Mouse (Mus musculus): ENCODE measurements at regions not wholly inside any gene's neighbourhood (a gene's known extent, or its start where the extent isn't known, plus 50 kb on each side); places are given as distances from the start of the nearest gene placed in this dataset. TPM values are rescaled to one million over a fixed set of nuclear protein-coding genes. Genes with fewer than 3 reads are reported as not detected.

GRCm38 (mm10) chr13:60529381-60530069 is 72.2 kb upstream of the Dapk1 start:
- no peaks in the 10 kb centered on the region for H3K27me3 ChIP-seq (ENCODE audit: low read depth, poor library complexity, severe bottlenecking)
- WGBS = 23% methylated on average over 6 of the region's 6 CpGs
- H3K4me3 ChIP-seq = no peak overlapping the region
- H3K36me3 ChIP-seq = no peaks in the 10 kb centered on the region
- peaks cover 22% of the 10 kb centered on the region for H3K4me1 ChIP-seq
- no peaks in the 10 kb centered on the region for H3K9me3 ChIP-seq (replicated peaks)
- DNase-seq (ENCODE audit: low spot score) = no peak
- H3K27ac ChIP-seq (replicated peaks) = peak overlapping the region; percentile 10; the same call in 1 of the 2 replicates

- 85% methylated on average over 8 of the region's 8 CpGs for WGBS
- Histone ChIP-seq H3K27ac (replicated peaks) (no peak overlapping the region), H3K36me3 (no peaks in the 10 kb centered on the region), H3K4me1 (peaks cover 27% of the 10 kb centered on the region), H3K27me3 (ENCODE audit: low read depth, poor library complexity, severe bottlenecking) (no peaks in the 10 kb centered on the region), H3K4me3 (no peak overlapping the region), H3K9me3 (replicated peaks) (no peaks in the 10 kb centered on the region)
- no peak for DNase-seq (ENCODE audit: low spot score)
These were observed 67.8 kb upstream of the Dapk1 start for GRCm38 (mm10) chr13:60533871-60534427.

GRCm38 (mm10) chr13:60534501-60534900 is 67.2 kb upstream of the Dapk1 start:
- Histone ChIP-seq H3K4me3 (no peak overlapping the region), H3K27ac (replicated peaks) (no peak overlapping the region; the same call in 1 of the 2 replicates), H3K4me1 (peaks cover 21% of the 10 kb centered on the region), H3K9me3 (replicated peaks) (no peaks in the 10 kb centered on the region), H3K27me3 (ENCODE audit: low read depth, poor library complexity, severe bottlenecking) (no peaks in the 10 kb centered on the region), H3K36me3 (no peaks in the 10 kb centered on the region)
- DNase-seq (ENCODE audit: low spot score) = no peak
- 50% methylated on average over 3 of the region's 3 CpGs for WGBS

- no peaks in the 10 kb centered on the region for H3K36me3 ChIP-seq
- 60% methylated on average over 7 of the region's 7 CpGs for WGBS
- no peak overlapping the region for H3K27ac ChIP-seq (replicated peaks)
- H3K4me3 ChIP-seq = no peak overlapping the region
- no peaks in the 10 kb centered on the region for H3K27me3 ChIP-seq (ENCODE audit: low read depth, poor library complexity, severe bottlenecking)
- peaks cover 16% of the 10 kb centered on the region for H3K4me1 ChIP-seq
- no peaks in the 10 kb centered on the region for H3K9me3 ChIP-seq (replicated peaks)
- DNase-seq (ENCODE audit: low spot score) = no peak
These were observed 66.7 kb upstream of the Dapk1 start for GRCm38 (mm10) chr13:60535045-60535444.

- Histone ChIP-seq H3K27me3 (ENCODE audit: low read depth, poor library complexity, severe bottlenecking) (no peaks in the 10 kb centered on the region), H3K4me3 (no peak overlapping the region), H3K4me1 (peaks cover 16% of the 10 kb centered on the region), H3K36me3 (no peaks in the 10 kb centered on the region), H3K27ac (replicated peaks) (no peak overlapping the region), H3K9me3 (replicated peaks) (no peaks in the 10 kb centered on the region)
- DNase-seq (ENCODE audit: low spot score) = no peak
- 89% methylated on average over 5 of the region's 5 CpGs for WGBS
These were observed 65.0 kb upstream of the Dapk1 start for GRCm38 (mm10) chr13:60536725-60537124.

GRCm38 (mm10) chr13:60538110-60538509 is 63.6 kb upstream of the Dapk1 start:
- Histone ChIP-seq H3K9me3 (replicated peaks) (no peaks in the 10 kb centered on the region), H3K36me3 (no peaks in the 10 kb centered on the region), H3K27me3 (ENCODE audit: low read depth, poor library complexity, severe bottlenecking) (no peaks in the 10 kb centered on the region), H3K4me3 (no peak overlapping the region), H3K4me1 (peaks cover 16% of the 10 kb centered on the region), H3K27ac (replicated peaks) (no peak overlapping the region)
- DNase-seq (ENCODE audit: low spot score) = no peak
- 50% methylated on average over 8 of the region's 8 CpGs for WGBS

- no peak for DNase-seq (ENCODE audit: low spot score)
- Histone ChIP-seq H3K27ac (replicated peaks) (no peak overlapping the region), H3K9me3 (replicated peaks) (no peaks in the 10 kb centered on the region), H3K4me1 (peaks cover 3% of the 10 kb centered on the region; the same call in 1 of the 2 replicates), H3K4me3 (no peak overlapping the region), H3K27me3 (ENCODE audit: low read depth, poor library complexity, severe bottlenecking) (no peaks in the 10 kb centered on the region), H3K36me3 (no peaks in the 10 kb centered on the region)
- 94% methylated on average over 5 of the region's 5 CpGs for WGBS
These were observed 60.6 kb upstream of the Dapk1 start for GRCm38 (mm10) chr13:60541165-60541564.

GRCm38 (mm10) chr13:60544363-60544762 is 57.4 kb upstream of the Dapk1 start:
- H3K27ac ChIP-seq (replicated peaks) = no peak overlapping the region
- no peak for DNase-seq (ENCODE audit: low spot score)
- no peaks in the 10 kb centered on the region for H3K27me3 ChIP-seq (ENCODE audit: low read depth, poor library complexity, severe bottlenecking)
- H3K4me1 ChIP-seq = no peaks in the 10 kb centered on the region
- H3K9me3 ChIP-seq (replicated peaks) = no peaks in the 10 kb centered on the region
- H3K4me3 ChIP-seq = no peak overlapping the region
- 92% methylated on average over 3 of the region's 3 CpGs for WGBS
- H3K36me3 ChIP-seq = no peaks in the 10 kb centered on the region

GRCm38 (mm10) chr13:60545999-60546733 is 55.6 kb upstream of the Dapk1 start:
- 85% methylated on average over 2 of the region's 2 CpGs for WGBS
- Histone ChIP-seq H3K9me3 (replicated peaks) (no peaks in the 10 kb centered on the region), H3K4me1 (no peaks in the 10 kb centered on the region), H3K4me3 (no peak overlapping the region), H3K36me3 (no peaks in the 10 kb centered on the region), H3K27ac (replicated peaks) (no peak overlapping the region), H3K27me3 (ENCODE audit: low read depth, poor library complexity, severe bottlenecking) (no peaks in the 10 kb centered on the region)
- DNase-seq (ENCODE audit: low spot score) = no peak

Small RNAs in the stretch of these regions (microRNA-seq; reads per million reads assigned to microRNA genes)
- gene Gm24999 (not detected), gene Gm25000 (not detected)
